Mouse (Mus musculus) MEL (cell line): ENCODE measurements around the gene Phgr1. TPM values are rescaled to one million over a fixed set of nuclear protein-coding genes. Genes with fewer than 3 reads are reported as not detected.

ENCODE experiments used
- DNase-seq: peaks from one replicate; pipeline ENCODE4 v3.0.0; 2011; ENCODE audit warnings: low read depth, low spot score
- H3K27ac ChIP-seq: 2 replicates; pipeline ENCODE4 v1.5.1; 2012; ENCODE audit warnings: low read depth, mild to moderate bottlenecking, control low read depth, low read length, moderate library complexity; ENCODE audit not compliant: control insufficient read depth
- H3K27me3 ChIP-seq, 2 experiments: fragments of 150-350 bp in 1 of 2; sonication (generic) in 1 of 2; 2 replicates each; pipeline ENCODE4 v1.6.1; 2012; ENCODE audit warnings: low read length in 2 of 2, mild to moderate bottlenecking in 2 of 2, improper control_type of control experiment in 1 of 2, moderate library complexity in 1 of 2; ENCODE audit not compliant: insufficient read depth in 2 of 2, control insufficient read depth in 1 of 2
- H3K36me3 ChIP-seq, 2 experiments: 2 replicates each; pipeline ENCODE4 v1.6.1; 2012 to 2014; ENCODE audit warnings: low read length in 2 of 2, improper control_type of control experiment in 1 of 2, inconsistent platforms in 1 of 2, mild to moderate bottlenecking in 1 of 2; ENCODE audit not compliant: insufficient read depth in 2 of 2, control insufficient read depth in 1 of 2
- H3K4me1 ChIP-seq, 2 experiments: fragments of 150-350 bp in 1 of 2; sonication (generic) in 1 of 2; 2 replicates each; pipeline ENCODE4 v1.6.1; 2012; ENCODE audit warnings: low read length in 2 of 2, improper control_type of control experiment in 1 of 2, mild to moderate bottlenecking in 1 of 2; ENCODE audit not compliant: insufficient read depth in 2 of 2, control insufficient read depth in 1 of 2
- H3K4me3 ChIP-seq, 2 experiments: fragments of 150-350 bp in 1 of 2; sonication (generic) in 1 of 2; 2 replicates each; pipeline ENCODE4 v1.5.1; 2012; ENCODE audit warnings: low read depth in 2 of 2, low read length in 2 of 2, mild to moderate bottlenecking in 2 of 2, moderate library complexity in 2 of 2, control low read depth in 1 of 2, improper control_type of control experiment in 1 of 2; ENCODE audit not compliant: control insufficient read depth in 1 of 2, insufficient read depth in 1 of 2
- H3K79me2 ChIP-seq: 2 replicates; pipeline ENCODE4 v1.6.1; 2012; ENCODE audit warnings: mild to moderate bottlenecking, low read length, moderate library complexity; ENCODE audit not compliant: control insufficient read depth, poor library complexity, insufficient read depth
- H3K9ac ChIP-seq: 2 replicates; pipeline ENCODE4 v1.6.1; 2012; ENCODE audit warnings: low read depth, mild to moderate bottlenecking, control low read depth, low read length, moderate library complexity; ENCODE audit not compliant: control insufficient read depth, poor library complexity, severe bottlenecking
- H3K9me3 ChIP-seq: fragments of 150-350 bp; sonication (generic); replicated peaks from 2 replicates; pipeline ENCODE4 v1.6.1; 2012; ENCODE audit warnings: mild to moderate bottlenecking, low read length, improper control_type of control experiment, moderate library complexity; ENCODE audit not compliant: insufficient read depth
- CHD2 ChIP-seq: IDR thresholded peaks from 2 replicates; pipeline ENCODE4 v1.6.1; 2011; ENCODE audit warnings: low read length, improper control_type of control experiment
- E2F4 ChIP-seq: IDR thresholded peaks from 2 replicates; pipeline ENCODE4 v1.6.1; 2011; ENCODE audit warnings: low read depth, low read length, improper control_type of control experiment, borderline replicate concordance
- ELF1 ChIP-seq: IDR thresholded peaks from 2 replicates; pipeline ENCODE4 v1.6.1; 2014; ENCODE audit warnings: low read depth, mild to moderate bottlenecking, inconsistent platforms, low read length, improper control_type of control experiment, moderate library complexity
- GABPA ChIP-seq: IDR thresholded peaks from 2 replicates; pipeline ENCODE4 v1.6.1; 2012; ENCODE audit warnings: low read depth, mild to moderate bottlenecking, inconsistent platforms, low read length, improper control_type of control experiment, moderate library complexity
- JUND ChIP-seq: IDR thresholded peaks from 2 replicates; pipeline ENCODE4 v1.6.1; 2011; ENCODE audit warnings: low read depth, mild to moderate bottlenecking, improper control_type of control experiment, low read length
- MAFK ChIP-seq: IDR thresholded peaks from 2 replicates; pipeline ENCODE4 v1.6.1; 2011; ENCODE audit warnings: low read depth, mild to moderate bottlenecking, low read length, improper control_type of control experiment, borderline replicate concordance
- MAX ChIP-seq: IDR thresholded peaks from 2 replicates; pipeline ENCODE4 v1.6.1; 2011; ENCODE audit warnings: low read length, improper control_type of control experiment
- MEF2A ChIP-seq: IDR thresholded peaks from 2 replicates; pipeline ENCODE4 v1.6.1; 2014; ENCODE audit warnings: low read depth, mild to moderate bottlenecking, inconsistent platforms, low read length, improper control_type of control experiment; ENCODE audit not compliant: poor library complexity, insufficient replicate concordance, severe bottlenecking; ENCODE audit errors: extremely low read depth
- MYB ChIP-seq: IDR thresholded peaks from 2 replicates; pipeline ENCODE4 v1.6.1; 2011; ENCODE audit warnings: mild to moderate bottlenecking, low read depth, low read length, improper control_type of control experiment
- MYC ChIP-seq: IDR thresholded peaks from 2 replicates; pipeline ENCODE4 v1.6.1; 2011; ENCODE audit warnings: low read depth, mild to moderate bottlenecking, low read length, improper control_type of control experiment, moderate library complexity
- POLR2AphosphoS2 ChIP-seq: IDR thresholded peaks from 2 replicates; pipeline ENCODE4 v1.6.1; 2011; ENCODE audit warnings: low read length, improper control_type of control experiment
- POLR2AphosphoS5 ChIP-seq: IDR thresholded peaks from 2 replicates; pipeline ENCODE4 v1.6.1; 2012; ENCODE audit warnings: low read depth, borderline replicate concordance, mild to moderate bottlenecking, inconsistent platforms, low read length, moderate library complexity, mixed read lengths
- RAD21 ChIP-seq: IDR thresholded peaks from 2 replicates; pipeline ENCODE4 v1.6.1; 2011; ENCODE audit warnings: mild to moderate bottlenecking, low read depth, low read length, improper control_type of control experiment
- RCOR1 ChIP-seq: IDR thresholded peaks from 2 replicates; pipeline ENCODE4 v1.6.1; 2012; ENCODE audit warnings: low read depth, mild to moderate bottlenecking, inconsistent platforms, low read length, improper control_type of control experiment
- SIN3A ChIP-seq: IDR thresholded peaks from 2 replicates; pipeline ENCODE4 v1.6.1; 2012; ENCODE audit warnings: low read length, improper control_type of control experiment, inconsistent platforms
- SMC3 ChIP-seq: IDR thresholded peaks from 2 replicates; pipeline ENCODE4 v1.6.1; 2011; ENCODE audit warnings: low read depth, low read length, improper control_type of control experiment
- USF1 ChIP-seq: IDR thresholded peaks from 2 replicates; pipeline ENCODE4 v1.6.1; 2014; ENCODE audit warnings: low read depth, mild to moderate bottlenecking, inconsistent platforms, low read length, improper control_type of control experiment, moderate library complexity
- USF2 ChIP-seq, 2 experiments: IDR thresholded peaks; 2 replicates each; pipeline ENCODE4 v1.6.1; 2011 to 2012; ENCODE audit warnings: improper control_type of control experiment in 2 of 2, low read length in 2 of 2, borderline replicate concordance in 1 of 2, inconsistent platforms in 1 of 2, low read depth in 1 of 2, mild to moderate bottlenecking in 1 of 2; ENCODE audit not compliant: insufficient read depth in 1 of 2
- polyA plus RNA-seq, 2 experiments: library from polyadenylated mRNA; stranded (reverse) in 1 of 2; unstranded in 1 of 2; fragments of >175 nt in 1 of 2; fragments of >200 nt in 1 of 2; gene quantifications; 2 replicates each; pipeline versions ENCODE4 v1.2.1 to v1.2.4; 2012; ENCODE audit warnings: low replicate concordance in 2 of 2, low read depth in 1 of 2; ENCODE audit not compliant: insufficient read length in 2 of 2, insufficient read depth in 1 of 2, missing spikeins in 1 of 2
- total RNA-seq: library from RNA; depleted of rRNA; stranded (reverse); fragments of 300-350 nt; gene quantifications from 2 replicates; pipeline ENCODE4 v1.2.3, GENCODE M21; 2012

Phgr1 gene
- total and polyA plus RNA-seq, 3 experiments = not detected

DNA sequence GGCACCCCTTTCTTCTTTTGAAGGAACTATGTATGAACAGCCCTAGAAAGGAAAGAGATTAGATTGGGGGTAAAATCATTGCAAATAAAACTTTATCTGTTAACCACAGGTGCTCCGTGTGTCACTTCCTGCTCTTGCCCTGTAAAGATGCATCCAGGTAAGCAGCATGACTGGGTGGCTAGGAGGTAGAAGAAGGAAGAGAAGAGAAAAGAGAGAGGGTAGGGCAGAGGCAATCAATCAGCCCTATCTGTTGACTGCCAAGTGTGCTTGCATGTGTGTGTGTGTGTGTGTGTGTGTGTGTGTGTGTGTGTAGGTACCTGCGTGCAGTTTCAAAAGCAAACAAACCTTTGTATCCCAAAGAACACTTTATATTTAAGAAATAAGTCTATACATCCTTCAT, 2.0 kb downstream of the Phgr1 start (continued):
- peak; percentile 84 for TF ChIP-seq RCOR1

DNA sequence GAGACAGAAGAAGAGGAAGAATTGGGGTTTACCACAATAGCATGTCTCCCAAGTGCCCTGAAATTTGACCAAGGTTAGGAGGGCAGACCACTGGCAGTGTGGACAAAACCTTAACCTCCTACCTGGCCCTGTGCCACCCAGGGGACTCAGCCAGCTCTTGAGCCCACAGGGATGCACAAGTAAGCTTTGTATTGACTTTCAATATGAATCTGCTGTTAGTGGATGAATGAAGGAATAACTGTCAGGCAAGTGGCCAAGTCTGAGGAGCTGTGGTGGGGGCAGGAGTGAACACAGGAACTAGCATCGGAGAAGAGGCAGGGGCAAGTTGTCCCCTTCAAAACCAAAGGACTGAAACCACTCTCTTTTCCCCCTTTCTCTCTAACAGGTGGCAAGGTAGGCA, 2.8 kb downstream of the Phgr1 start:
- Histone ChIP-seq H3K4me3 (no peak overlapping the region), H3K79me2 (no peaks in the 10 kb centered on the region), H3K27me3 (no peaks in the 10 kb centered on the region), H3K36me3 (peaks cover 0 to 13% of the 10 kb centered on the region in 2 experiments; a peak in 2 of 4 replicates), H3K9me3 (no peaks in the 10 kb centered on the region), H3K9ac (no peak overlapping the region), H3K27ac (no peak overlapping the region), H3K4me1 (peaks cover 13 to 48% of the 10 kb centered on the region in 2 experiments)
- DNase-seq = no peak
- TF ChIP-seq RCOR1 (0 out of 2 replicates have a peak, but pooled peaks have one; percentile 10), USF2 (IDR thresholded peaks at IDR 0.05; ENCODE audit: borderline replicate concordance in 1 of 2, insufficient read depth in 1 of 2, low read depth in 1 of 2, low read length in 2 of 2) (no peak), ELF1 (no peak)

DNA sequence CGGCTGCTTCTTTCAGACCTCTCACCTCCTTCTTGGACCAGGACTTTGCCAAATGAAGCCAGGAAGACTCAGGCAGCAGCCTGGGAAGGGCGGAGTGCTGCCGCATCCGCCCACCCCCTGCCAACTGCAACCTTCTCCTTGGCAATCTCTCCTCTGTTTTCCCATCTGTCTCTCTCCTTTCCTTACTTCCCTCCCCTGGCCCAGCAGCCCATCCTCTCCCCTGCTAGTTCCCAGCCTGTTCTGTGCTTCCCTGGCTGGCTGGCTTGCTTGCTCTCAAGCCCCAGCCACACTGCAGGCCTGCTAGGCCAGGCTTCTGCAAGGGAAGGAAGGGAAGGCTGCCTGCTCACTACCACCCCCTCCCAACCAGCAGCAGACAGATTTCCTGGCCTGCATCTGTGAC, 3.3 kb downstream of the Phgr1 start:
- DNase-seq = no peak
- Histone ChIP-seq H3K9me3 (no peaks in the 10 kb centered on the region), H3K27me3 (no peaks in the 10 kb centered on the region), H3K9ac (no peak overlapping the region), H3K36me3 (peaks cover 0 to 13% of the 10 kb centered on the region in 2 experiments; a peak in 2 of 4 replicates), H3K79me2 (no peaks in the 10 kb centered on the region), H3K4me1 (peaks cover 13 to 48% of the 10 kb centered on the region in 2 experiments), H3K4me3 (no peak overlapping the region), H3K27ac (no peak overlapping the region)
- no peak for TF ChIP-seq SIN3A
- no peak for TF ChIP-seq RAD21
- TF ChIP-seq RCOR1 = no peak
- no peak for TF ChIP-seq MAFK
- no peak for TF ChIP-seq MEF2A
- no peak for TF ChIP-seq CHD2
- TF ChIP-seq USF1 = no peak
- TF ChIP-seq E2F4 = no peak
- no peak for TF ChIP-seq MYB
- TF ChIP-seq JUND = no peak

DNA sequence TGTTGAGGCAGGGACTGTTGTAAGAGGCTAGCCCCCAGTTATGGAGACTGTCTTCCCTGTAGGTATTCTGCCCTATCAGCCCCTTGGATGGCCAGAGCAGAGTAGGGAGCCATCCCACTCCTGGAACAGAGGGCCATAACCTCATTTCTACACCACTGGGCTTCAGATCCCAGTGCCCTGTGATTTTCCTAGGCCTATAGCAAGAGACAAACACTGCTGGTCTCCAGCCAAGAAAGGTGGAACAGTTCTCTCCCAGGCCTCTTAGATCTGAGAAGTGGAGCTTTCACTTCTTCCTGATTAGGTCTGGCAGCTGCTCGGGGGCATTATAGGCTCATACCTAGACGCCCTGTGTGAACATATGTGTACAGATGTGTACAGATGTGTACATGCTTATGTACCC, 3.7 kb downstream of the Phgr1 start:
- no peak for DNase-seq
- Histone ChIP-seq H3K4me3 (no peak overlapping the region), H3K9ac (no peak overlapping the region), H3K27me3 (no peaks in the 10 kb centered on the region), H3K36me3 (peaks cover 0 to 13% of the 10 kb centered on the region in 2 experiments; a peak in 2 of 4 replicates), H3K9me3 (no peaks in the 10 kb centered on the region), H3K4me1 (peaks cover 13 to 48% of the 10 kb centered on the region in 2 experiments), H3K79me2 (no peaks in the 10 kb centered on the region)
- no peak for TF ChIP-seq MAX
- TF ChIP-seq POLR2AphosphoS5 = no peak
- no peak for TF ChIP-seq MYC
- no peak for TF ChIP-seq POLR2AphosphoS2
- no peak for TF ChIP-seq MAFK
- no peak for TF ChIP-seq USF2 (IDR thresholded peaks at IDR 0.05; ENCODE audit: borderline replicate concordance in 1 of 2, insufficient read depth in 1 of 2, low read depth in 1 of 2, low read length in 2 of 2)
- no peak for TF ChIP-seq SIN3A
- no peak for TF ChIP-seq SMC3
- no peak for TF ChIP-seq GABPA
- TF ChIP-seq, all 39 proteins: peak for 0
- no peak overlapping the region for H3K27ac ChIP-seq
